Mouse (Mus musculus): ENCODE results near the gene Rab5b.

DNA sequence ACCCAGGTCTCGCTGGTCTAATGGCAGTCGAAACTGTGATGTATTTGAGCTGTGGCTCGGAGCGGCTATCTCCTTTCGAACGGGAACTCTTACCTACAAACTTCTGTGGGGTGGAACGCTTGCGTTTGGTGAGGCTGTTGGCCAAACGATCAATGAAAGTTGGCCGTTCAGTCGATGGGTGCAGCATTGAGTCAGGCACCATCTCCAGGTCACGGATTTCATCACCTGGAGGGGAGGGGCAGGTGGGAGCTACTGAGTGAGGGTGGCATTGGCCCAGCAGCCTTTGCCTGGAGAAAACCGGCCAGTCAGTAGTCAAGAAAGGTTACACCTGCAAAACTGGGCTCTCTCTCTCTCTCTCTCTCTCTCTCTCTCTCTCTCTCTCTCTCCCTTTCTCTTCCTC, 60.4 kb downstream of the Rab5b start:
- no peak for TF ChIP-seq CTCF (IDR thresholded peaks at IDR 0.05)
- no peak for TF ChIP-seq EP300 (IDR thresholded peaks at IDR 0.05)

Measured in lung, postnatal 0 days (tissue).